Mouse (Mus musculus): ENCODE results near the gene Bdnf. TPM values are rescaled to one million over a fixed set of nuclear protein-coding genes. Genes with fewer than 3 reads are reported as not detected.

Gene Bdnf
- polyA plus RNA-seq, 1 experiment from 2014 or later, result 0.74 TPM

GRCm38 (mm10) chr2:109711049-109711448, 36.5 kb downstream of the Bdnf start:
- no peaks in the 10 kb centered on the region for H3K36me3 ChIP-seq (ENCODE audit: poor library complexity, severe bottlenecking)
- H3K4me2 ChIP-seq, result no peak overlapping the region
- no peak overlapping the region for H3K4me3 ChIP-seq
- H3K27ac ChIP-seq, result no peak overlapping the region
- peaks cover 5% of the 10 kb centered on the region; the same call in 1 of the 2 replicates for H3K27me3 ChIP-seq
- H3K4me1 ChIP-seq, result no peaks in the 10 kb centered on the region
- WGBS, result 93% methylated on average over 1 of the region's 1 CpGs
- H3K9ac ChIP-seq, result no peak overlapping the region
- H3K9me3 ChIP-seq (replicated peaks), result no peaks in the 10 kb centered on the region
- ATAC-seq, result no peak

GRCm38 (mm10) chr2:109725261-109725660, 50.8 kb downstream of the Bdnf start:
- WGBS, result 84% methylated on average over 3 of the region's 3 CpGs
- ATAC-seq, result no peak
- Histone ChIP-seq H3K4me1 (0 out of 2 replicates have a peak, but pooled peaks cover 3% of the 10 kb centered on the region), H3K27me3 (no peaks in the 10 kb centered on the region), H3K36me3 (ENCODE audit: poor library complexity, severe bottlenecking) (no peaks in the 10 kb centered on the region), H3K4me3 (no peak overlapping the region), H3K4me2 (no peak overlapping the region), H3K9me3 (replicated peaks) (no peaks in the 10 kb centered on the region), H3K9ac (no peak overlapping the region), H3K27ac (no peak overlapping the region)

DNA sequence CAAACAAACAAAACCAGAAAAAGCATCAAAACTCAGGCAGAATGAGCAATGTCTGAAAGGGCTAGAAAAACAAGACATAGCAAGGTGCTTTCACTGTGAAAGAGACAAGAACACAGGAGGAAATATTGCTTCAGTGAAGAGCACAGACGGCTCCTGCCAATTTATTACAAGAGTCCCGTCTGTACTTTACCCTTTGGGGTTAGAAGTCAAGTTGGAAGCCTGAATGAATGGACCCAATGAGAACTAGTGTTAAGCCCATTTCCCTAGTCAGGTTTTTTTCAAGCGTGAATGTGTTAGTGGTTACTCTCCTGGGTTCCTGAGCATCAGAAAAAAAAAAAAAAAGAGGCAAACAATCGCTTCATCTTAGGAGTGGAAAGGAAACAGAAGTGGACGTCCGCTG, 51.3 kb downstream of the Bdnf start:
- 0 out of 2 replicates have a peak, but pooled peaks cover 3% of the 10 kb centered on the region for H3K4me1 ChIP-seq
- no peak overlapping the region for H3K4me3 ChIP-seq
- H3K9me3 ChIP-seq (replicated peaks), result no peaks in the 10 kb centered on the region
- no peaks in the 10 kb centered on the region for H3K36me3 ChIP-seq (ENCODE audit: poor library complexity, severe bottlenecking)
- H3K27me3 ChIP-seq, result no peaks in the 10 kb centered on the region
- H3K27ac ChIP-seq, result no peak overlapping the region
- H3K9ac ChIP-seq, result no peak overlapping the region
- no peak overlapping the region for H3K4me2 ChIP-seq
- no peak for ATAC-seq
- 74% methylated on average over 6 of the region's 6 CpGs for WGBS

GRCm38 (mm10) chr2:109729221-109729620, 54.7 kb downstream of the Bdnf start:
- no peaks in the 10 kb centered on the region for H3K4me1 ChIP-seq
- H3K4me2 ChIP-seq, result no peak overlapping the region
- H3K9me3 ChIP-seq (replicated peaks), result no peaks in the 10 kb centered on the region
- no peaks in the 10 kb centered on the region for H3K36me3 ChIP-seq (ENCODE audit: poor library complexity, severe bottlenecking)
- ATAC-seq, result no peak
- WGBS, result 90% methylated on average over 1 of the region's 1 CpGs
- H3K9ac ChIP-seq, result no peak overlapping the region
- H3K4me3 ChIP-seq, result no peak overlapping the region
- H3K27ac ChIP-seq, result no peak overlapping the region
- no peaks in the 10 kb centered on the region for H3K27me3 ChIP-seq

DNA sequence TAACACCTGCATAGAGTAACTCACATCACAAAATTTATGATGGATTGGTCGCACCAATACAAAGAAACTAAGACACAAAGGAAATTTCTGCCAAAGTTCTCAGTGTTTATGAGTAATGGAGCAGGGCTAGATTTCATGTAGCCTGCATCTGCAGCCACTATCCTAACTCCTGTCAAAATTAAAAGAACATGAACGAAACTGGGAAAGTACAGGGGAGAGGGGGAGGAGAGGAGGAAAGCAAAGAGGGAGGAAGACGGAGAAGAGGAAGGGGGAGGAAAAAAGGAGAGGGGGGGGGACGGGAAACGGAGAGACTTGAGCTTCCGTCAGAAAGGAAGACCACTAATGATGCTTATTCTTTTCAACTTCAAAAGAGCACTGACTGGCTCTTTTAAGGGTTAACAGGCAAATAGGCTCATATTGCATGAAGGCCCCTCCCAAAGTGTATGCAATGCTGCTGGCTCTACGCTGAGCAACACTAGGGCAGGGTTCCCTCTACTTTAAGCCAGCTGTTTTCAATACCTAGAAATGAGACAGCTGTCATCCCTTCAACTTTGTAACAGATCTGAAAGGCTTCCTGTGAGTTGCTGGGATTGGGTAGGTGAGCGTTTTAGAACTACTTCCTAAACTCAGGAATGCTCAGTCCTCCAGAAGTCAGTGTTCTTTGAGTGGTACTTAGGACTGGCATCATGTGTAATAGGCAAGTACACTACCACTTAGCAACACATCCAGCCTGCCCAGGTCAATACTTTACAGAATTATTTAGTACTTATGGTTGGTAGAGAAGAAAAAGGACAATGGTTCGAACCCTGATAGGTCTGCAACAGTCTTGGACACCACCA, 58.9 kb downstream of the Bdnf start:
- 54% methylated on average over 9 of the region's 9 CpGs for WGBS
- Histone ChIP-seq H3K36me3 (ENCODE audit: poor library complexity, severe bottlenecking) (no peaks in the 10 kb centered on the region), H3K4me1 (no peaks in the 10 kb centered on the region), H3K9me3 (replicated peaks) (no peaks in the 10 kb centered on the region), H3K27me3 (no peaks in the 10 kb centered on the region), H3K4me2 (no peak overlapping the region), H3K4me3 (no peak overlapping the region), H3K27ac (no peak overlapping the region), H3K9ac (no peak overlapping the region)
- no peak for ATAC-seq

DNA sequence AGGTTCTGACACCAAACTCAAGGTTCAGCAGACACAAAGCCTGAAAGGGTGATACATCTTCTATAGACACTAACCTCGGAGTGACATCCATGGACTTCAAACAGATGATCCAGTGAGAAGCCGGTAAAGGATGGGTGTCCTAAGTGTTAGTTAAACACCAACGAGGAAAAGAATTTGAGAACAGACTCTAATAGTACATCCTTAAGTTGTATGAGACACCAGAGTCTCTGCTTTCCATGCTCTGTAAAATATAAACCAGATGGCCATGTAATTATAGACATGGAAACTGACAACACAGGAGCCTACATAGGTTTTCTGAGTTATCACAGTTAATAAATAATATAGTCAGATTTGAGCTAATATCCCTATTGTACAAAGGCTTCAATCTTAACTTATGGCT, 59.7 kb downstream of the Bdnf start:
- no peak overlapping the region for H3K9ac ChIP-seq
- H3K4me1 ChIP-seq, result no peaks in the 10 kb centered on the region
- H3K4me2 ChIP-seq, result no peak overlapping the region
- no peaks in the 10 kb centered on the region for H3K9me3 ChIP-seq (replicated peaks)
- ATAC-seq, result no peak
- no peaks in the 10 kb centered on the region for H3K36me3 ChIP-seq (ENCODE audit: poor library complexity, severe bottlenecking)
- no peak overlapping the region for H3K27ac ChIP-seq
- H3K4me3 ChIP-seq, result no peak overlapping the region
- H3K27me3 ChIP-seq, result no peaks in the 10 kb centered on the region
- 90% methylated on average over 3 of the region's 3 CpGs for WGBS

DNA sequence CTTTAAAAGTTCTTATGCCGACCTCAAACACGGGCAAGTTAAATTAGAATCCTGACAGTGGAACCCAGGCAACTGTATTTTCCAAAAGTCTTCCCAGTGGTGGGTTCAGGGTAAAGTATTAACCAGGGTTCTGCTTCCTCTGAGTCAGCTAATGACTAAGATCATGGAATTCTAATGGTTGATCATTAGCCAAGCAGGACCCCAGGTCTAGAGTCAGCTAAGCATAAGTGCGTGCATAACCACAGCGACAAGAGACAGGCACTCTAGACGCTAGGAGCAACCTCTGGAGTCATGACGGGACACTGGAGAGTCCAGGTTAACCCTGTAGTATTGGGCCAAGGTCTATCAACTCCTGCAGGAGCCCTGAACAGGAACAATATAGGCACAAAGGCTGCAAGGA, 60.2 kb downstream of the Bdnf start:
- no peak overlapping the region for H3K4me2 ChIP-seq
- ATAC-seq, result no peak
- H3K36me3 ChIP-seq (ENCODE audit: poor library complexity, severe bottlenecking), result no peaks in the 10 kb centered on the region
- H3K9ac ChIP-seq, result no peak overlapping the region
- no peaks in the 10 kb centered on the region for H3K27me3 ChIP-seq
- no peaks in the 10 kb centered on the region for H3K9me3 ChIP-seq (replicated peaks)
- no peaks in the 10 kb centered on the region for H3K4me1 ChIP-seq
- 92% methylated on average over 6 of the region's 6 CpGs for WGBS
- no peak overlapping the region for H3K27ac ChIP-seq
- no peak overlapping the region for H3K4me3 ChIP-seq

DNA sequence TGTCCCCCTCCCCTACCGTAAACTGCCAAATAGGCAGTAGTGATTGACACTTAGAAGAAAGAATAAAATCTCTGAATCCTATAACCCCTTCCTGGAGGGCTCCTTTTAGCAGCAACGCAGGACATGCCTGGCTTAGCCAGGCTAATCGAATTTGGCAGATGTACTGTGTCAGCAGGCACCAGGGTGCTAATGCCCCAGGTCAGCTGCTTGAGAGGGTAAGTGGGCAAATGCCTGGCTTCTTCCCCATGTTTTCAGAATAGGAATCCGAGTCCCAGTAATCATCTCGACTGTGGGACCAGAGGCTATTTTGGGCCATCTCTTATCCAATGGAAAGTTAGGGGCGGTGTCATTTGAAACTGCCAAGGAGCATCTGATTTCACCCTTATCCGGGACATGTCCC, 60.8 kb downstream of the Bdnf start:
- no peaks in the 10 kb centered on the region for H3K9me3 ChIP-seq (replicated peaks)
- no peaks in the 10 kb centered on the region for H3K36me3 ChIP-seq (ENCODE audit: poor library complexity, severe bottlenecking)
- H3K9ac ChIP-seq, result no peak overlapping the region
- 71% methylated on average over 7 of the region's 7 CpGs for WGBS
- no peak overlapping the region for H3K27ac ChIP-seq
- no peaks in the 10 kb centered on the region for H3K4me1 ChIP-seq
- H3K4me3 ChIP-seq, result no peak overlapping the region
- no peak for ATAC-seq
- H3K4me2 ChIP-seq, result no peak overlapping the region
- H3K27me3 ChIP-seq, result no peaks in the 10 kb centered on the region

DNA sequence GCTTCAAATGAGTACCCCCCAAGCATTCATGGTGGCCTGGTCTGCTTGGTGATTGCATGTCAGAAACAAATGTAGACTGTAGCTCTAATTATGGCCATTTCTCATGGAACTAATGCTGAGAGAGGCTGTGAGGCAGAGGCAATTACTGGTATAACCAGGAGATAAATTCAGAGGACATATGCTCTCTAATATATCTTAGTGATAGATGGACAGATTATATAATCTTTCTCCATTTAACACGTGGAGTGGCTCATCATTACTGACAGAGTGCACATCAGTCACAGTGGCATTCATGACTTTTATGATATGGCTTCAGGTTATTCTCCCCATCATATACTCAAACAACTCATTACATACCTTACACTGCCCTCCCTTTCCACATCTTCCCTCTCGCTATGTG, 61.8 kb downstream of the Bdnf start:
- no peaks in the 10 kb centered on the region for H3K9me3 ChIP-seq (replicated peaks)
- no peaks in the 10 kb centered on the region for H3K4me1 ChIP-seq
- H3K4me2 ChIP-seq, result no peak overlapping the region
- H3K9ac ChIP-seq, result no peak overlapping the region
- H3K4me3 ChIP-seq, result no peak overlapping the region
- ATAC-seq, result no peak
- 68% methylated on average over 2 of the region's 2 CpGs for WGBS
- H3K27ac ChIP-seq, result no peak overlapping the region
- H3K36me3 ChIP-seq (ENCODE audit: poor library complexity, severe bottlenecking), result no peaks in the 10 kb centered on the region
- no peaks in the 10 kb centered on the region for H3K27me3 ChIP-seq

DNA sequence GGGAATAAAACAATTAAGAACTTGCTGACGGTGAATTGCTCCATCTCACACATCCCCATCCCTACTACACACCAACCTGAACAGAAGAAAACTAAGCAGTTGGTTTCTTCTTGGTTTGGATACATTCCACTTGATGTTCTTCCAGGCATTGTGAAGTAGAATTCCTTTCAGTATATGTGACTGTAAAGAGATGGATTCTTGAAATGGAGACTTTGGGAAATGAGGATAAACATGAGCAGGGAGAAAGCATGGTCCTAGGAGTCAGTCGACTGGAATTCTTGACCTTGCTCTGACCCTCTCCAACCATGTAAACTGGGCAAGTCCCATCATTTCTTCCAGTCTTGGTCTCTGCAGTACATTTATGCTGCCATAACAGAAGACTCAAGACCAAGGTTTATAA, 63.8 kb downstream of the Bdnf start:
- no peaks in the 10 kb centered on the region for H3K36me3 ChIP-seq (ENCODE audit: poor library complexity, severe bottlenecking)
- H3K4me3 ChIP-seq, result no peak overlapping the region
- H3K4me1 ChIP-seq, result peaks cover 4% of the 10 kb centered on the region
- WGBS, result 84% methylated on average over 2 of the region's 2 CpGs
- no peak overlapping the region for H3K9ac ChIP-seq
- H3K4me2 ChIP-seq, result no peak overlapping the region
- no peaks in the 10 kb centered on the region for H3K27me3 ChIP-seq
- ATAC-seq, result no peak
- H3K9me3 ChIP-seq (replicated peaks), result no peaks in the 10 kb centered on the region
- H3K27ac ChIP-seq, result no peak overlapping the region

GRCm38 (mm10) chr2:109743208-109743960, 68.9 kb downstream of the Bdnf start:
- peak; percentile 79 for ATAC-seq
- H3K36me3 ChIP-seq (ENCODE audit: poor library complexity, severe bottlenecking), result no peaks in the 10 kb centered on the region
- no peak overlapping the region for H3K9ac ChIP-seq
- no peak overlapping the region for H3K4me3 ChIP-seq
- whole genome bisulfite sequencing, result 58% methylated on average over 3 of the region's 3 CpGs
- H3K27ac ChIP-seq, result no peak overlapping the region; the same call in 1 of the 2 replicates
- no peaks in the 10 kb centered on the region for H3K27me3 ChIP-seq
- H3K4me1 ChIP-seq, result peaks cover 12% of the 10 kb centered on the region
- H3K4me2 ChIP-seq, result no peak overlapping the region
- no peaks in the 10 kb centered on the region for H3K9me3 ChIP-seq (replicated peaks)

- Histone ChIP-seq H3K4me1 (peaks cover 12% of the 10 kb centered on the region), H3K9me3 (replicated peaks) (no peaks in the 10 kb centered on the region), H3K4me2 (no peak overlapping the region), H3K4me3 (no peak overlapping the region), H3K27ac (no peak overlapping the region), H3K36me3 (ENCODE audit: poor library complexity, severe bottlenecking) (no peaks in the 10 kb centered on the region), H3K27me3 (no peaks in the 10 kb centered on the region), H3K9ac (no peak overlapping the region)
- 3% methylated on average over 1 of the region's 1 CpGs for WGBS
- ATAC-seq, result no peak
These were observed 71.7 kb downstream of the Bdnf start for GRCm38 (mm10) chr2:109746223-109746622.
